Comparison of ENCODE assay signal across 9 mouse cellular contexts in genomic region chr6:56908912-56909311, GRCm38 (mm10). TPM values are rescaled to one million over a fixed set of nuclear protein-coding genes. Genes with fewer than 3 reads are reported as not detected.
DNase-seq lines count a peak whose midpoint lies in the region; ATAC-seq and TF ChIP-seq lines count a peak whose summit lies in the region.
"Had no signal": no experiment of that assay in that cellular context is flagged by ENCODE, and none has a peak within 500 bp of the region (broad histone marks: within the 10 kb centered on the region; RNA-seq: fewer than 3 reads in every experiment).

No protein-coding gene starts in this region.

- H3K4me2 ChIP-seq in liver, embryonic 11.5 days: no peak overlapping the region
- H3K4me2 ChIP-seq: hindbrain, embryonic 15.5 days had no signal

- peak; percentile 57; the same call in 1 of the 2 replicates for ATAC-seq in liver, embryonic 11.5 days (replicated peaks; ENCODE audit: low FRiP score)

- DNase-seq in thymus, adult 2 months: peak; percentile 70
- DNase-seq in thymus, adult 18-20 months: no peak
- DNase-seq in adrenal gland, adult 8-10 months: peak; percentile 37
- peak; percentile 54 to 79 for DNase-seq in frontal cortex, postnatal 36 days (ENCODE audit: low spot score in 2 of 2)
- DNase-seq in kidney, adult 2 months: peak; percentile 79
- no peak for DNase-seq in liver, embryonic 11.5 days (ENCODE audit: low spot score)
- DNase-seq in retina, adult 2 months (ENCODE audit: low read depth, low spot score): peak; percentile 4
- DNase-seq in c-Kit-positive CD71-positive TER-119-positive erythroid progenitor cells, embryonic 14.5 days (ENCODE audit: low spot score): no peak

- TF ChIP-seq POLR2A in thymus, adult 2 months (IDR thresholded peaks at IDR 0.05; ENCODE audit: control insufficient read depth, extremely low read depth, insufficient read depth, low read length, poor library complexity): no peak
- TF ChIP-seq POLR2A in kidney, adult 2 months (IDR thresholded peaks at IDR 0.05; ENCODE audit: low read depth, low read length): no peak

- no peak overlapping the region for H3K9ac ChIP-seq in liver, embryonic 11.5 days (ENCODE audit: low read depth, low read length)
- H3K9ac ChIP-seq: hindbrain, embryonic 15.5 days had no signal

- 22% methylated on average over 4 of the region's 4 CpGs for WGBS in thymus, adult 2 months
- 10% methylated on average over 4 of the region's 4 CpGs for WGBS in kidney, adult 2 months
- WGBS in liver, embryonic 11.5 days: 9% methylated on average over 4 of the region's 4 CpGs

- no peaks in the 10 kb centered on the region for H3K36me3 ChIP-seq in thymus, adult 2 months (ENCODE audit: control insufficient read depth, insufficient read depth, low read length)
- no peaks in the 10 kb centered on the region for H3K36me3 ChIP-seq in kidney, adult 2 months (ENCODE audit: control insufficient read depth, insufficient read depth, low read length)
- no peaks in the 10 kb centered on the region for H3K36me3 ChIP-seq in liver, embryonic 11.5 days (ENCODE audit: control insufficient read depth, insufficient read depth, low read length)
- H3K36me3 ChIP-seq: hindbrain, embryonic 15.5 days had no signal

- no peaks in the 10 kb centered on the region for H3K27me3 ChIP-seq in thymus, adult 2 months (ENCODE audit: control insufficient read depth, insufficient read depth, low read length)
- no peaks in the 10 kb centered on the region for H3K27me3 ChIP-seq in kidney, adult 2 months (replicated peaks; ENCODE audit: control insufficient read depth, insufficient read depth, low read length)
- no peaks in the 10 kb centered on the region for H3K27me3 ChIP-seq in liver, embryonic 11.5 days (replicated peaks; ENCODE audit: control insufficient read depth, insufficient read depth, low read length)
- H3K27me3 ChIP-seq: hindbrain, embryonic 15.5 days had no signal

- no peaks in the 10 kb centered on the region for H3K9me3 ChIP-seq in liver, embryonic 11.5 days (ENCODE audit: control insufficient read depth, low read length)
- H3K9me3 ChIP-seq: hindbrain, embryonic 15.5 days had no signal

- H3K4me3 ChIP-seq in thymus, adult 2 months (ENCODE audit: control insufficient read depth, insufficient read depth, low read length): no peak overlapping the region
- H3K4me3 ChIP-seq in kidney, adult 2 months (ENCODE audit: insufficient read depth, low read depth, low read length): no peak overlapping the region
- H3K4me3 ChIP-seq in liver, embryonic 11.5 days (ENCODE audit: low read depth, low read length): no peak overlapping the region
- H3K4me3 ChIP-seq: hindbrain, embryonic 15.5 days had no signal

- TF ChIP-seq CTCF in thymus, adult 2 months (IDR thresholded peaks at IDR 0.05; ENCODE audit: borderline replicate concordance, control insufficient read depth, extremely low read depth, insufficient read depth, low read length, poor library complexity): peak; percentile 53; the same call in 1 of the 2 replicates
- peak; percentile 89 for TF ChIP-seq CTCF in kidney, adult 2 months (conservative IDR thresholded peaks at IDR 0.05; ENCODE audit: insufficient read depth, insufficient read length, low read depth, low read length)

- no peaks in the 10 kb centered on the region for H3K4me1 ChIP-seq in thymus, adult 2 months (replicated peaks; ENCODE audit: control insufficient read depth, insufficient read depth, low read length)
- peaks cover 7% of the 10 kb centered on the region; the same call in 1 of the 2 replicates for H3K4me1 ChIP-seq in kidney, adult 2 months (ENCODE audit: control insufficient read depth, insufficient read depth, low read length)
- H3K4me1 ChIP-seq in liver, embryonic 11.5 days (replicated peaks; ENCODE audit: control insufficient read depth, insufficient read depth, low read length): peaks cover 72% of the 10 kb centered on the region

- H3K27ac ChIP-seq in thymus, adult 2 months (ENCODE audit: control insufficient read depth, insufficient read depth, low read length): no peak overlapping the region
- H3K27ac ChIP-seq in kidney, adult 2 months (ENCODE audit: insufficient read depth, low read depth, low read length): no peak overlapping the region
- no peak overlapping the region for H3K27ac ChIP-seq in liver, embryonic 11.5 days (ENCODE audit: low read depth, low read length)
- H3K27ac ChIP-seq: hindbrain, embryonic 15.5 days had no signal

RNA-seq across cellular contexts. Expression of gene Nt5c3, which starts 14.8 kb away (rescaled TPM):
- 9.5 and 9.6 TPM in 2 replicates for polyA plus RNA-seq in thymus, adult 2 months (2012; rRNA removed)
- total RNA-seq in adrenal gland, adult 8-10 months (2022): 10 to 100 TPM; 24.7 to 34.6 (median 29.4) TPM
- polyA plus RNA-seq in kidney, adult 2 months (2012; rRNA removed): 13.3 and 15.1 TPM in 2 replicates
- polyA plus RNA-seq in liver, embryonic 11.5 days (2014; fragmentation: Nextera tagmentation; extraction: Ambion mirVana): 164 and 171 TPM in 2 replicates

RNA-seq across cellular contexts. Expression of gene Vmn1r4, which starts 14.9 kb away (rescaled TPM):
- 0.05 and 0.18 TPM in 2 replicates for polyA plus RNA-seq in thymus, adult 2 months (2012; rRNA removed)
- total RNA-seq in adrenal gland, adult 8-10 months (2022): 1 to 10 TPM in 1 of 4 experiments, under 1 TPM in 3; 0.46 to 1.1 (median 0.52) TPM
- polyA plus RNA-seq in kidney, adult 2 months (2012; rRNA removed): 0.14 and 0.15 TPM in 2 replicates
- 0.18 and 0.57 TPM in 2 replicates for polyA plus RNA-seq in liver, embryonic 11.5 days (2014; fragmentation: Nextera tagmentation; extraction: Ambion mirVana)

Comparison
In these comparisons a context has a peak if more than half of its experiments do, and no peak if none do; other contexts are left out.
1. DNase-seq: peak in thymus, adult 2 months (single experiment), adrenal gland, adult 8-10 months (single experiment), frontal cortex, postnatal 36 days (2 of 2), kidney, adult 2 months (single experiment) and retina, adult 2 months (single experiment); none in thymus, adult 18-20 months (0 of 2), liver, embryonic 11.5 days (single experiment) and c-Kit-positive CD71-positive TER-119-positive erythroid progenitor cells, embryonic 14.5 days (single experiment).
2. RNA of gene Nt5c3, which starts 14.8 kb away (polyA plus RNA-seq): 164 to 171 TPM in liver, embryonic 11.5 days; 13.3 to 15.1 TPM in kidney, adult 2 months and 9.5 to 9.6 TPM in thymus, adult 2 months; every median in the first group is over 10 times any median in the second.